Mouse (Mus musculus) G1E (cell line): ENCODE data around the gene Foxj2.

Source experiments
- CTCF ChIP-seq: IDR thresholded peaks from 2 replicates; pipeline ENCODE4 v1.5.1; 2012; ENCODE audit warnings: low read depth, low read length, inconsistent platforms, mixed read lengths
- GATA1 ChIP-seq: IDR thresholded peaks from 2 replicates; pipeline ENCODE4 v1.6.1; 2012; ENCODE audit warnings: borderline replicate concordance, low read length, inconsistent platforms, mixed read lengths
- GATA2 ChIP-seq: IDR thresholded peaks from 2 replicates; pipeline ENCODE4 v1.6.1; 2012; ENCODE audit warnings: low read depth, low read length, inconsistent platforms, borderline replicate concordance
- POLR2AphosphoS5 ChIP-seq: IDR thresholded peaks from 2 replicates; pipeline ENCODE4 v1.6.1; 2012; ENCODE audit warnings: low read depth, low read length, inconsistent platforms; ENCODE audit not compliant: insufficient replicate concordance
- TAL1 ChIP-seq: conservative IDR thresholded peaks from 2 replicates; pipeline ENCODE4 v1.6.1; 2012; ENCODE audit warnings: low read depth, low read length, inconsistent platforms, mixed read lengths

DNA sequence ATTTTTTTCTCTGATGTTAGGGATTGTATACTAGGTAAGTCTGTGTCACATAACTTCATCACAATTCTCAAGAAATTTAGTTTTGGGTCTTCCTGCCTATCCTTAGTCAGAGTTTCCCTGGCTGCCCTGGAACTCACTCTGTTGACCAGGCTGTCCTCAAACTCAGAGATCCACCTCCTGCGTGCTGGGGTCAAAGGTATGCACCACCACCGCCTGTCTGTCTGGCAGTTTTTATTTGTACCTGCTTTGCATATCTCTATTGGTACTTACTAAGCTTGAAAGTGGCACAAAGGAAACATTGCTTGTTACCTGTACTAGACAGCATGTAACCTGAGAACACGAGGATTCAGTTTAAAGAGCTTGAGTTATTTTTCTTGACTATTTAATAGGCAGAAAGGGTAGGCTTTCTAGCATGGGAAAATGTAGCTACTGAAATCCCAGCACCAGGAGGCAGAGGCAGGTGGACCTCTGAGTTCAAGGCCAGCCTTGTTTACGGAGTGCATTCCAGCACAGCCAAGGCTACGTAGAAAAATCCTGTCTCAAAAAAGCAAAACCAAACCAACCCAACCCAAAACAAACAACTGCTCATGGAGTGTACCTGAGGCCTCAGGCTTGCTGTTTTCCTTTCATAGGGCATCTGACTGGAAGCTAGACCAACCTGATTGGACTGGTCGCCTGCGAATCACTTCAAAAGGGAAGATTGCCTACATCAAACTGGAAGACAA lies 60.2 kb downstream of the Foxj2 start:
- no peak for TF ChIP-seq CTCF
- TF ChIP-seq POLR2AphosphoS5 = no peak
- no peak for TF ChIP-seq GATA1
- no peak for TF ChIP-seq TAL1
- TF ChIP-seq GATA2 = no peak
